Mouse (Mus musculus): ENCODE data around the gene Acaa1a. TPM values are rescaled to one million over a fixed set of nuclear protein-coding genes. Genes with fewer than 3 reads are reported as not detected.

The Acaa1a gene
- 50.9 TPM for polyA plus RNA-seq (2012; fragmentation: generic; extraction: Trizol)
- long read RNA-seq, experiment 1, transcript Acaa1a-201 (12 exons, 1,762 nt): major isoform, 109 of 136 reads
- long read RNA-seq, experiment 1, partial matches to known transcripts: 23 of 136 reads
- long read RNA-seq, experiment 1, other reads (novel, unspliced or antisense): 4 of 136 reads
- long read RNA-seq, experiment 2, transcript Acaa1a-201 (12 exons, 1,762 nt): major isoform, 334 of 353 reads
- long read RNA-seq, experiment 2, partial matches to known transcripts: 3 of 353 reads
- long read RNA-seq, experiment 2, other reads (novel, unspliced or antisense): 16 of 353 reads

- Histone ChIP-seq H3K27me3 (ENCODE audit: control insufficient read depth, insufficient read depth, insufficient read length) (no peaks in the 10 kb centered on the region), H3K36me3 (ENCODE audit: control insufficient read depth, insufficient read depth) (peaks cover 9% of the 10 kb centered on the region), H3K79me2 (ENCODE audit: control insufficient read depth, insufficient read depth) (peaks cover 7% of the 10 kb centered on the region), H3K4me3 (ENCODE audit: insufficient read depth, poor library complexity, severe bottlenecking) (peak within 1 kb of the TSS; percentile 48), H3K79me3 (ENCODE audit: low read depth) (peaks cover 5% of the 10 kb centered on the region), H3ac (ENCODE audit: control insufficient read depth, insufficient read length, low read depth) (peak within 1 kb of the TSS; percentile 84)
- TF ChIP-seq MYOG (IDR thresholded peaks at IDR 0.05; ENCODE audit: control insufficient read depth, extremely low read depth, insufficient read length): no peak
- no peak for TF ChIP-seq CEBPB (IDR thresholded peaks at IDR 0.05; ENCODE audit: low read depth)
- no peak for TF ChIP-seq CTCF (IDR thresholded peaks at IDR 0.05; ENCODE audit: control insufficient read depth, insufficient read depth, insufficient read length)
- no peak for TF ChIP-seq FOSL1 (IDR thresholded peaks at IDR 0.05; ENCODE audit: insufficient read depth, low read length, poor library complexity, severe bottlenecking)
- TF ChIP-seq USF1 (IDR thresholded peaks at IDR 0.05; ENCODE audit: low read depth): no peak
- TF ChIP-seq MAX (IDR thresholded peaks at IDR 0.05): no peak
- no peak for TF ChIP-seq MYOD1 (IDR thresholded peaks at IDR 0.05; ENCODE audit: control insufficient read depth, insufficient read length, low read depth)
Measured at GRCm38 (mm10) chr9:119339558-119340211, at the start of gene Acaa1a. TSS of gene Acaa1a (plus strand) at chr9:119339676.

- Histone ChIP-seq H3K36me3 (ENCODE audit: control insufficient read depth, insufficient read depth) (no peaks in the 10 kb centered on the region), H3ac (ENCODE audit: control insufficient read depth, insufficient read length, low read depth) (no peak overlapping the region), H3K27me3 (ENCODE audit: control insufficient read depth, insufficient read depth, insufficient read length) (no peaks in the 10 kb centered on the region), H3K79me3 (ENCODE audit: low read depth) (no peaks in the 10 kb centered on the region), H3K4me3 (ENCODE audit: insufficient read depth, poor library complexity, severe bottlenecking) (no peak overlapping the region), H3K79me2 (ENCODE audit: control insufficient read depth, insufficient read depth) (no peaks in the 10 kb centered on the region)
- TF ChIP-seq MAX (IDR thresholded peaks at IDR 0.05): no peak
- no peak for TF ChIP-seq USF1 (IDR thresholded peaks at IDR 0.05; ENCODE audit: low read depth)
- no peak for TF ChIP-seq CEBPB (IDR thresholded peaks at IDR 0.05; ENCODE audit: low read depth)
- no peak for TF ChIP-seq MYOD1 (IDR thresholded peaks at IDR 0.05; ENCODE audit: control insufficient read depth, insufficient read length, low read depth)
Measured at GRCm38 (mm10) chr9:119290791-119291190, 48.7 kb upstream of the Acaa1a start.

DNA sequence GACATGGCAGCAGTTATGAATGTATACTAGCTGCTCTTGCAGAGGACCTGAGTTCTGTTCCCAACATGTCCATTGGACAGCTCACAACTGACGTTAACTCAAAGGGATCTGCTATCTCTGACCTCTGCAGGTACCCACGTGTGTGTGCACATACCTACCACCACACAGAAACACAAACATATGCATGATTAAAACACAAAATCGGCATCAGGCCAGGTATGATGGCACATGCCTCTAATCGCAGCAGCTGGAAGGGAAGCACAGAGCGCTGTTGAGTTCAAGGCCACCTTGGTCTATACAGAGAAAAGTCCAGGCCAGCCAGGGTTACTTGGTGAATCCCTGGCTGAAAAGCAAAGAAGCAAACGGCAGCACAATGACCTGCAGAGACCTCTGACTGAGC lies 41.8 kb upstream of the Acaa1a start:
- H3K27me3 ChIP-seq (ENCODE audit: control insufficient read depth, insufficient read depth, insufficient read length): no peaks in the 10 kb centered on the region
- H3K79me3 ChIP-seq (ENCODE audit: low read depth): peaks cover 3% of the 10 kb centered on the region
- TF ChIP-seq MAX (IDR thresholded peaks at IDR 0.05) (no peak), FOSL1 (IDR thresholded peaks at IDR 0.05; ENCODE audit: insufficient read depth, low read length, poor library complexity, severe bottlenecking) (no peak), USF1 (IDR thresholded peaks at IDR 0.05; ENCODE audit: low read depth) (no peak), MYOG (IDR thresholded peaks at IDR 0.05; ENCODE audit: control insufficient read depth, extremely low read depth, insufficient read length) (no peak), MYOD1 (IDR thresholded peaks at IDR 0.05; ENCODE audit: control insufficient read depth, insufficient read length, low read depth) (no peak), CEBPB (IDR thresholded peaks at IDR 0.05; ENCODE audit: low read depth) (no peak), CTCF (IDR thresholded peaks at IDR 0.05; ENCODE audit: control insufficient read depth, insufficient read depth, insufficient read length) (no peak)
- H3K79me2 ChIP-seq (ENCODE audit: control insufficient read depth, insufficient read depth): peaks cover 12% of the 10 kb centered on the region
- H3ac ChIP-seq (ENCODE audit: control insufficient read depth, insufficient read length, low read depth): no peak overlapping the region
- peaks cover 9% of the 10 kb centered on the region for H3K36me3 ChIP-seq (ENCODE audit: control insufficient read depth, insufficient read depth)
- no peak overlapping the region for H3K4me3 ChIP-seq (ENCODE audit: insufficient read depth, poor library complexity, severe bottlenecking)

- Histone ChIP-seq H3K79me2 (ENCODE audit: control insufficient read depth, insufficient read depth) (peaks cover 12% of the 10 kb centered on the region), H3ac (ENCODE audit: control insufficient read depth, insufficient read length, low read depth) (no peak overlapping the region), H3K4me3 (ENCODE audit: insufficient read depth, poor library complexity, severe bottlenecking) (no peak overlapping the region), H3K27me3 (ENCODE audit: control insufficient read depth, insufficient read depth, insufficient read length) (no peaks in the 10 kb centered on the region), H3K79me3 (ENCODE audit: low read depth) (peaks cover 3% of the 10 kb centered on the region), H3K36me3 (ENCODE audit: control insufficient read depth, insufficient read depth) (peaks cover 10% of the 10 kb centered on the region)
- TF ChIP-seq MAX (IDR thresholded peaks at IDR 0.05) (no peak), CTCF (IDR thresholded peaks at IDR 0.05; ENCODE audit: control insufficient read depth, insufficient read depth, insufficient read length) (no peak), MYOG (IDR thresholded peaks at IDR 0.05; ENCODE audit: control insufficient read depth, extremely low read depth, insufficient read length) (no peak), USF1 (IDR thresholded peaks at IDR 0.05; ENCODE audit: low read depth) (no peak), CEBPB (IDR thresholded peaks at IDR 0.05; ENCODE audit: low read depth) (no peak), FOSL1 (IDR thresholded peaks at IDR 0.05; ENCODE audit: insufficient read depth, low read length, poor library complexity, severe bottlenecking) (no peak), MYOD1 (IDR thresholded peaks at IDR 0.05; ENCODE audit: control insufficient read depth, insufficient read length, low read depth) (no peak)
Measured at GRCm38 (mm10) chr9:119298563-119298962, 40.9 kb upstream of the Acaa1a start.

DNA sequence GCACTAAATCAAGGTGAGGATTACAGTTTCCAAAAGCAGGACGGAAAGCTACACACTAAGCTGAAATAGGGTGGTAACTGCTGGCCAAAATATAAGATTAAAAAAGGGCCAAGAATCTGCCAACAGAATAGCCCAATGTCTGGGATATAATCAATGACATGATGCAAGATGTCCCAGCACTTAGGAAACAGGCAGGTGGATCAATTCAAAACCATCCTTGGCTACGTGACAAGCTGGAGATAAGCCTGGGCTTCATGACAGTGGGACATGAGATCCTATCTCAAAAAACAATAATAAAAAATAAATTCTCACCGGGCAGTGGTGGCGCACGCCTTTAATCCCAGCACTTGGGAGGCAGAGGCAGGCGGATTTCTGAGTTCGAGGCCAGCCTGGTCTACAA lies 33.6 kb upstream of the Acaa1a start:
- TF ChIP-seq USF1 (IDR thresholded peaks at IDR 0.05; ENCODE audit: low read depth): no peak
- no peak for TF ChIP-seq MYOG (IDR thresholded peaks at IDR 0.05; ENCODE audit: control insufficient read depth, extremely low read depth, insufficient read length)
- no peak for TF ChIP-seq FOSL1 (IDR thresholded peaks at IDR 0.05; ENCODE audit: insufficient read depth, low read length, poor library complexity, severe bottlenecking)
- TF ChIP-seq MAX (IDR thresholded peaks at IDR 0.05): no peak
- TF ChIP-seq CTCF (IDR thresholded peaks at IDR 0.05; ENCODE audit: control insufficient read depth, insufficient read depth, insufficient read length): no peak
- TF ChIP-seq CEBPB (IDR thresholded peaks at IDR 0.05; ENCODE audit: low read depth): no peak
- no peak for TF ChIP-seq MYOD1 (IDR thresholded peaks at IDR 0.05; ENCODE audit: control insufficient read depth, insufficient read length, low read depth)
- H3K79me3 ChIP-seq (ENCODE audit: low read depth): peaks cover 36% of the 10 kb centered on the region
- H3ac ChIP-seq (ENCODE audit: control insufficient read depth, insufficient read length, low read depth): no peak overlapping the region
- H3K4me3 ChIP-seq (ENCODE audit: insufficient read depth, poor library complexity, severe bottlenecking): no peak overlapping the region
- H3K36me3 ChIP-seq (ENCODE audit: control insufficient read depth, insufficient read depth): peaks cover 12% of the 10 kb centered on the region
- no peaks in the 10 kb centered on the region for H3K27me3 ChIP-seq (ENCODE audit: control insufficient read depth, insufficient read depth, insufficient read length)
- peaks cover 61% of the 10 kb centered on the region for H3K79me2 ChIP-seq (ENCODE audit: control insufficient read depth, insufficient read depth)
